Mouse (Mus musculus) ovary, adult 2 months (tissue): ENCODE results near the gene Lrrn3. TPM values are rescaled to one million over a fixed set of nuclear protein-coding genes. Genes with fewer than 3 reads are reported as not detected.

Experiments used
- polyA plus RNA-seq: library from polyadenylated mRNA; depleted of rRNA; stranded (reverse); fragments of >200 nt; gene quantifications from 2 replicates; pipeline ENCODE4 v1.2.3, GENCODE M21; 2012; rRNA removed

The Lrrn3 gene
- polyA plus RNA-seq = 0.23 and 0.30 TPM in 2 replicates

DNA sequence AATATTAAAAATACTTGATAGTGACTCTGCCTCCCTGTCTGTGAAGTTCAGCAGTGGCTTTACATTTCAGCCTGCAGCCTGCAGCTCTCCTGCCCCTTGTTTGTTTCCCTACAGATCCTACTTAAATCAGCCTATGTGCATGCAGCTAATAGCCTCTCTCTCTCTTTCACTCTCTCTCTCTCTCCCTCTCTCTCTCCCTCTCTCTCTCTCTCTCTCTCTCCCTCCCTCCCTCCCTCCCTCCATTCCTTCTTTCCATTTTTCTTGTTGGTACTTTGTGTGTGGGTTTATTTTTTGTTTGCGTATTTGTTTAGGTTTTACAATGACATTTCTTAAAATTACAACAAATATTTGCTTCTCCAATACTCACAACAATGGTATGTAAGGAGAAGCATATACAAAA is at the start of gene Lrrn3:
Gene Lrrn3 (minus strand): TSS at position 101 of the 400 bp plus-strand sequence.

